ENCODE assay signal across 20 mouse cellular contexts in the genomic region with DNA sequence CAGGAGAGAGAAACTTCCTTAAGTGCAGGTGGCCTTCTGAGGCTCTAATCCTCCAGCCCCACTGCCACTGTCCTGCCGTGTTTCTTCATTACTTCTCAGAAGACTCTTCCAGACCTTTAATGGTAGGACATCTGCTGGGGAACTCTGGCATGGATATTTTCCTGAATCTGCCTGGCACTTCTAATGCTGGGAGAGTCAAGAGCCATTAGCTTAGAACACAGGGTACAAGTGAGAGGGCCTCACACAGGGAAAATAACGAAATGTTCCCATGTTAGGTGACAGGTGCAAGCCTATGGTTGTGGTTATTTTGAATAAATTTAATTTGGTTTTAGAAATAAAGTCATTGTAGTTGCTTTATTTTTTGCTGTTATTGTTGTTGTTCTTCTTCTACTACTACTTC.
A peak's percentile ranks its signal among the peaks of the same experiment; 100 is the strongest.
DNase-seq lines count a peak whose midpoint lies in the region; ATAC-seq and TF ChIP-seq lines count a peak whose summit lies in the region.
"Had no signal": no experiment of that assay in that cellular context is flagged by ENCODE, and none has a peak within 500 bp of the region (broad histone marks: within the 10 kb centered on the region; RNA-seq: fewer than 3 reads in every experiment).

No protein-coding gene starts in this region.

- no peak overlapping the region for H3K9ac ChIP-seq in heart, embryonic 12.5 days
- H3K9ac ChIP-seq: embryonic facial prominence, embryonic 12.5 days; forebrain, embryonic 13.5 days; forebrain, embryonic 15.5 days had no signal

- H3K4me2 ChIP-seq in heart, embryonic 12.5 days = no peak overlapping the region
- H3K4me2 ChIP-seq: embryonic facial prominence, embryonic 12.5 days; forebrain, embryonic 13.5 days; forebrain, embryonic 15.5 days had no signal

- peaks cover 6% of the 10 kb centered on the region for H3K4me1 ChIP-seq in heart, embryonic 10.5 days
- peaks cover 11% of the 10 kb centered on the region for H3K4me1 ChIP-seq in heart, embryonic 12.5 days (replicated peaks)
- peaks cover 3% of the 10 kb centered on the region for H3K4me1 ChIP-seq in lung, adult 2 months (ENCODE audit: control insufficient read depth, insufficient read depth, low read length)
- H3K4me1 ChIP-seq: embryonic facial prominence, embryonic 10.5 days; embryonic facial prominence, embryonic 12.5 days; forebrain, embryonic 13.5 days; forebrain, embryonic 15.5 days had no signal

- no peak overlapping the region for H3K27ac ChIP-seq in heart, embryonic 10.5 days
- H3K27ac ChIP-seq in heart, embryonic 12.5 days (ENCODE audit: poor library complexity, severe bottlenecking) = no peak overlapping the region
- H3K27ac ChIP-seq: embryonic facial prominence, embryonic 10.5 days; embryonic facial prominence, embryonic 12.5 days; forebrain, embryonic 13.5 days; forebrain, embryonic 15.5 days had no signal

- 64% methylated on average over 2 of the region's 2 CpGs for WGBS in heart, embryonic 10.5 days
- WGBS in heart, embryonic 12.5 days = 71% methylated on average over 2 of the region's 2 CpGs
- WGBS in lung, adult 2 months = 46% methylated on average over 2 of the region's 2 CpGs

- no peak for ATAC-seq in heart, embryonic 12.5 days (ENCODE audit: insufficient number of reproducible peaks, low FRiP score)
- ATAC-seq: forebrain, embryonic 13.5 days; forebrain, embryonic 15.5 days had no signal

- no peak overlapping the region for H3K4me3 ChIP-seq in heart, embryonic 10.5 days
- no peak overlapping the region for H3K4me3 ChIP-seq in heart, embryonic 12.5 days
- no peak overlapping the region for H3K4me3 ChIP-seq in lung, adult 2 months (replicated peaks; ENCODE audit: extremely low read depth, low read depth, low read length)
- H3K4me3 ChIP-seq: embryonic facial prominence, embryonic 10.5 days; embryonic facial prominence, embryonic 12.5 days; forebrain, embryonic 13.5 days; forebrain, embryonic 15.5 days had no signal

- DNase-seq in heart, embryonic 10.5 days (ENCODE audit: low spot score) = peak; percentile 27
- peak; percentile 30 to 57 for DNase-seq in lung, adult 18-20 months
- DNase-seq in lung, postnatal 10 days = no peak
- peak; percentile 24 for DNase-seq in lung, postnatal 14 days
- no peak for DNase-seq in lung, adult 2 months
- peak; percentile 56 for DNase-seq in lung, postnatal 36 days
- no peak for DNase-seq in cerebellum, adult 11 months
- DNase-seq: adrenal gland, adult 2 months; adrenal gland, postnatal 10 days; adrenal gland, postnatal 25 days; cerebellum, adult 11-12 months; cerebellum, adult 2 months; cerebellum, adult 9-10 months; cerebellum, postnatal 10 days; cerebellum, postnatal 25 days had no signal

- no peaks in the 10 kb centered on the region for H3K27me3 ChIP-seq in heart, embryonic 10.5 days (ENCODE audit: insufficient read depth, poor library complexity, severe bottlenecking)
- no peaks in the 10 kb centered on the region for H3K27me3 ChIP-seq in heart, embryonic 12.5 days (replicated peaks)
- H3K27me3 ChIP-seq: embryonic facial prominence, embryonic 12.5 days; forebrain, embryonic 13.5 days; forebrain, embryonic 15.5 days had no signal

- no peaks in the 10 kb centered on the region for H3K9me3 ChIP-seq in heart, embryonic 10.5 days
- H3K9me3 ChIP-seq in heart, embryonic 12.5 days (replicated peaks) = no peaks in the 10 kb centered on the region
- H3K9me3 ChIP-seq: embryonic facial prominence, embryonic 10.5 days; embryonic facial prominence, embryonic 12.5 days; forebrain, embryonic 13.5 days; forebrain, embryonic 15.5 days had no signal

- no peaks in the 10 kb centered on the region for H3K36me3 ChIP-seq in heart, embryonic 10.5 days
- H3K36me3 ChIP-seq in heart, embryonic 12.5 days = peaks cover 4% of the 10 kb centered on the region; the same call in 1 of the 2 replicates
- H3K36me3 ChIP-seq: embryonic facial prominence, embryonic 10.5 days; embryonic facial prominence, embryonic 12.5 days had no signal

- no peak for TF ChIP-seq POLR2A in lung, adult 2 months (IDR thresholded peaks at IDR 0.05; ENCODE audit: borderline replicate concordance, extremely low read depth, low read depth, low read length)

- no peak for TF ChIP-seq CTCF in lung, adult 2 months (IDR thresholded peaks at IDR 0.05; ENCODE audit: insufficient read depth, low read length)

Comparison
In these comparisons a context has a peak if more than half of its experiments do, and no peak if none do; other contexts are left out.
1. DNase-seq: peak in heart, embryonic 10.5 days (single experiment), lung, adult 18-20 months (2 of 2), lung, postnatal 14 days (single experiment) and lung, postnatal 36 days (single experiment); none in lung, postnatal 10 days (single experiment), lung, adult 2 months (single experiment) and cerebellum, adult 11 months (single experiment).